Mouse (Mus musculus) heart, adult 2 months (tissue): ENCODE measurements around the gene Rnf43.

ENCODE experiments used
- CTCF ChIP-seq: fragments of 200-600 bp; IDR thresholded peaks from 2 replicates; pipeline ENCODE4 v1.8.1; 2022; ENCODE audit warnings: antibody characterized with exemption, mild to moderate bottlenecking, moderate library complexity
- EP300 ChIP-seq: fragments of 200-500 bp; IDR thresholded peaks from 2 replicates; pipeline ENCODE4 v1.6.1; 2011; ENCODE audit warnings: low read depth, low read length, control low read depth; ENCODE audit not compliant: insufficient read depth

DNA sequence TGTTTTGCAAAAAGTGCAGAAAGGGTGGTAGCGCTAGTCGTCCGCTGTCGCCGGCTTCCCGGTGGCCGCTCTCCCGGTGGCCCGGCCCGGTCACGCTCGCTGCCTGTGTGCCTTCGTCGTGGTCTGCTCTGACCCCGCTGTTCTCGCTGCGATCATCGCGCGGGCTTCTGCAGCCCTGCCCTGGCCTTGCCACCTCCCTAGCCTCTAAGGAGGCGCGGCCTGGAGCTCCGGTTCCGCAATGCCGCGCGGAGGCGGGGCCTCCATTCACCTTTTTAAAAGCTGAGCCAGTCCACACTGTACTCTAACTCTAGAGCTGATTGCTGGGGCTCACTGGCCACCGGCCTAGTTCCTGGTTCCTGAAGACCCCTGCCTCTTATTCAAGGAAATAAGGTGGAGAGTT lies 23.3 kb upstream of the Rnf43 start:
- no peak for TF ChIP-seq CTCF
- TF ChIP-seq EP300, result no peak
